Mouse (Mus musculus): ENCODE measurements around the gene Ppp1r12a. TPM values are rescaled to one million over a fixed set of nuclear protein-coding genes. Genes with fewer than 3 reads are reported as not detected.

Gene Ppp1r12a
- total RNA-seq (2014; fragmentation: Nextera tagmentation) (64.2 and 92.2 TPM in 2 replicates), total RNA-seq (2017) (131 and 151 TPM in 2 replicates)

DNA sequence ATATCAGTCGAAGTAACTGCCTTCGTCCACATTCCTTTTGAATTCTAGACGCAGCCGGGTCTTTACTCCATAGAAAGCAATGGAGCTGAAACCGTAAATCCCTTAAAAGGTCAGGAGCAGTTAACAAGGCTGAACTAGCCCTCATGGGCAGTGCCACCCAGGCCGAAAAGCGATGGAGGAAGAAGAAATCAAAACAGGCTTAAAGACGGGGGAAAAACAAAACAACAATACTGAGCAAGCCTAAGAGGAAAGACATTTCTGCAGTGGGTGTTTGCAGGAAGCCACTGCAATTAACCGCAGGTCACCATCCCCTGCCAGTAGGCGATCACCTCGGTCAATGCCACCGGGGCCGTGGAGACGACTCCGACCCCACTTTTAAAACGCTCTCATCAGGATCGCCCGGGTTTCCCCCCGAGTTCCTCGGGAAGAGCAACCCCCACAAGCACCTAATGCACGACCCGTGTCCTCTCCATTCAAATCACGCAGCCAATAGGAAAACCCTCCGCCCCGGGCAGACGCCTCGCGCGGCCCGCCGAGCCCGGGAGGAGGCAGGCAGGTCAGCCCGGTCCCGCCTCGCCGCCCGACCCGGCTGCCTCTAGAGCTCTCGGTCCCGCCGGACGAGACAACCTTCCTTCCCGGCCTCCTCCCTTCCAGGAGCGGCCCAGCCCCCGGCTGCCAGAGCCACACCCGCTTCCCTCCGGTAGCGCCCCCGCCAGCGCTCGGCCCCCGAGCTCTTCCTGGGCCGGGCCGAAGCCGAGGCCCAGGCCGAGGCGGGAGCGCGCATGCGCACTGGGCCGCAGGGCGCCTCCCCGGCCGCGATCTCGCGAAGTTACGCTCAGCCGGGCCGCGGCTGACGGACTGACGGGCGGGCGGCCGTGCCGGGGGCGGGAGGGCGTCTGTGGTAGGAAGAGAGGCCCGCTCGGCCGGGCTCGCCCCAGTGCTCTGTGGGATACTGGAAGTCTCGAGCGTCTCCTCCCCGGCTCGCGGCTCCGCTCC lies at the start of gene Ppp1r12a:
Gene Ppp1r12a (plus strand): TSS at position 933 of the 996 bp plus-strand sequence.
- peak; percentile 80 for ATAC-seq (replicated peaks; ENCODE audit: low FRiP score, low TSS enrichment, poor library complexity, severe bottlenecking)

- ATAC-seq (replicated peaks; ENCODE audit: low FRiP score, low TSS enrichment, poor library complexity, severe bottlenecking): peak; percentile 97
These were observed 48.4 kb upstream of the Ppp1r12a start for GRCm38 (mm10) chr10:108113361-108114237.

- ATAC-seq (replicated peaks; ENCODE audit: low FRiP score, low TSS enrichment, poor library complexity, severe bottlenecking): 0 out of 2 replicates have a peak, but pooled peaks have one; percentile 44
These were observed 43.5 kb upstream of the Ppp1r12a start for GRCm38 (mm10) chr10:108118200-108119163.

DNA sequence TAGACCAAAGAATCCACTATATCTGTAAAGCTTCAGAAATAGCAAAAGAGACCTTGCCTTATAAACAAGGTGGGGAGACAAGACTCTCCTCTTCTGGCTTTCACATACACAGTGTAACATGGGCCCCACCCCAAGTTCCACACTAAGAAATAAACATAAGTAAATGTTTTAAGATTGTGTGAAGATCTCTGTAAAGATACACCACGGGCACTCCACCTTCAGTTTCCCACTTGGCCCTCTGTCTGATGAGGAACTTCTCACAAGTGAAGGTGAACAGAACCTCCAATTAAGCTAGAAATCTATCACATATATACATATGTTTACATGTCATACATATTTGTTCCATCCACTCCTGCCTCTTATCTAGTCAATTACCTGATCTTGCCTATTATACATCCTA lies 42.6 kb upstream of the Ppp1r12a start:
- ATAC-seq (replicated peaks; ENCODE audit: low FRiP score, low TSS enrichment, poor library complexity, severe bottlenecking): no peak

DNA sequence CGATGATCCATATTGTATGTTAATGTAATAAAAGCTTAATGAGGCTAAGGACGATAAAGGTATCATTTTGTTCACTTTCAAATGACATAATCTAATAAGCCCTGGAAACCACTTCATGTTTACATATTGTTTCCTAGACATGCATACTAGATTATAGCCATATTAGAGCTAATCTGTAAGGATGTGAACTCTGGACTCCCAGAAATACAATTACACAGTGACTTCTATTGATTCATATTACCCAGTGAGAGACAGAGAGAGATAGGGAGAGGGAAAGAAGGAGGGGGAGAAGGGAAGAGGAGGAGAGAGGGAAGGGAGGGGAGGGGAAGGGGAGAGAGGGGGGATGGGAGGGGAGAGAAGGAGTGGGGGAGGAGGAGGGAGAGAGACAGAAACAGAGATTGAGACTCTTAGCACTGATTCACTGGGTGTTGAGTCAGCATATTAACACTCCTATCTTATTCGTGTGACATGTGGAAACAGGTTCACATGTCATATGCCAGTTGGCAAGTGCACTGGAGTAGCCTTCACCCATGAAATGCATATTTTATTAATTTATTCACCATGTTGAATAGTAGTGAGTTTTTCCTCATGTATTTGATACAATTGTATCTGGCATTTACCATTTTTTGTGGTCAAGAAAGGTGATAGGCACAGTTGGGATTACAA lies 36.9 kb upstream of the Ppp1r12a start:
- ATAC-seq (replicated peaks; ENCODE audit: low FRiP score, low TSS enrichment, poor library complexity, severe bottlenecking): no peak

- ATAC-seq (replicated peaks; ENCODE audit: low FRiP score, low TSS enrichment, poor library complexity, severe bottlenecking): no peak
These were observed 32.8 kb upstream of the Ppp1r12a start for GRCm38 (mm10) chr10:108129167-108129566.

DNA sequence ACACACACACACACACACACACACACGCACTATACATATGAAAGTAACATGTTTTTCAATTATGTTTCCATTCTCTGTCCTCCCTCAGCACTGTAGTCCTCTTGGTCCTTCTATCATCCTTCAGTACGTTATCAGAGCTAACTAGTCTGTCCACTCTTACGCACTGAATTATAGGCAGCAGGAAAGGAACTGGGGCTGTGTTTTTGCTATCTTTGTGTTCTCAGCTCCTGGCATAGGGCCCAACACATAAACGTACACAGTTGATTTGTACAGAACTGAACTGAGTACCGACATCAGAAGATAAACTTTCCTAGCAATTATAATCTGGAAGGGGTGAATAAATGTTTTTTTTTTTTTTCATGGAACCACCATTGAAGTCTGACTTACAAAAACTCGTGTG lies 30.1 kb upstream of the Ppp1r12a start:
- ATAC-seq (replicated peaks; ENCODE audit: low FRiP score, low TSS enrichment, poor library complexity, severe bottlenecking): peak; percentile 77

DNA sequence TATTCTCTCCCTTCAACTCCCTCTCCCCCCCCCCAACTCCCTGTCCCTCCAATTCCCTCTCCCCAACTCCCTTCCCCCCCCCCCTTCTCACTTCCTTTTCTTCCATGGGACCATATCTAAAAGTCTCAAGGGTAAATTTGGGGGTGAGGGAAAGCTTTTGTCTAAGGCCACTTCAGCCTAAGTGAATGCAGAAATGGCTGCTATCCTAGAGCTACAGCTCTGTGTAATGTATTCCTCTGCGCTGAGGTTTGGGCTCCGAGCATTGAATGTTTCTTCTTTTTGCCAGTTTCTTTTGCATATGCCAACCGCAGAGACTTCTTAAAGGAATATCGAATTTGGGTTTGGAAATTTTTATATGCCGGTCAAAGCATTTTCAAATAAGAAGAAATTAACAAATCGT lies 28.7 kb upstream of the Ppp1r12a start:
- ATAC-seq (replicated peaks; ENCODE audit: low FRiP score, low TSS enrichment, poor library complexity, severe bottlenecking): no peak

DNA sequence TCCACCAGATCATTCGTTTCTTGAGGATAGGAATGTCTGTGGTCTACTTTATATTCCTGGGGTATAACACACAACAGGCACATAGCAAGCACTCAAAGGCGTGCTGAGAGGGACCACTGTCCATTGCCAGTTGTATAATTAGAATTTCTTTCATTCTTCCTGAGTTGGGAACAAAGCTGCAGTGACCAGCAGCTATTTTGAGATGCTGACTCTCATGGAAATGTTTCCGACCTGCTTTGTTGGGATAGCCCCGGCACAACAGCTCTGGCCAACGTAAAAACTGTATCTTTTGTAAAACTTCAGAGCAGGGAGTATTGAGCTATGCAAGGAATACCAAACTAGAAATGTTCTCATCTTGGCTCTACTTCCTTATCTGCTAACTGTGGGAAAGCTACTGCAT lies 28.2 kb upstream of the Ppp1r12a start:
- ATAC-seq (replicated peaks; ENCODE audit: low FRiP score, low TSS enrichment, poor library complexity, severe bottlenecking): no peak

DNA sequence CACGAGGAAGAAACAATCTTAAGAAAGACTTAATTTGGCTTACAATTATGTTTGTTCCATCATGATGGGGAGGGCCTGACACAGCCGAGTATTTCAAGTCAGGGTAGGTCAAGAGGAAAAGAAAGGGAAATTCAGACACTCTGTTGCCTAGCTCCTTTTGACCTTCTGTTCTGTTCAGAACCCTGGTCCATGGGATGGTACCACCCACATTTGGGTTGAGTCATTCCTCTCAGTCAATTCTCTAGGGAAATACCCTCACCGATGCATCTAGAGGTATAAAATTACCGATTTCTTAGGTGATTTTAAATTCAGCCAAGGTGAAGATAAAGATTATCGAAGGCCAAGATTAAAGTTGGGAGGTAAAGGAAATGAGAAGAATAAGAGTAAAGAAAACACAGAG lies 23.6 kb upstream of the Ppp1r12a start:
- no peak for ATAC-seq (replicated peaks; ENCODE audit: low FRiP score, low TSS enrichment, poor library complexity, severe bottlenecking)

- no peak for ATAC-seq (replicated peaks; ENCODE audit: low FRiP score, low TSS enrichment, poor library complexity, severe bottlenecking)
These were observed 22.2 kb upstream of the Ppp1r12a start for GRCm38 (mm10) chr10:108139788-108140187.

GRCm38 (mm10) chr10:108140742-108141141 lies 21.3 kb upstream of the Ppp1r12a start:
- ATAC-seq (replicated peaks; ENCODE audit: low FRiP score, low TSS enrichment, poor library complexity, severe bottlenecking): no peak

DNA sequence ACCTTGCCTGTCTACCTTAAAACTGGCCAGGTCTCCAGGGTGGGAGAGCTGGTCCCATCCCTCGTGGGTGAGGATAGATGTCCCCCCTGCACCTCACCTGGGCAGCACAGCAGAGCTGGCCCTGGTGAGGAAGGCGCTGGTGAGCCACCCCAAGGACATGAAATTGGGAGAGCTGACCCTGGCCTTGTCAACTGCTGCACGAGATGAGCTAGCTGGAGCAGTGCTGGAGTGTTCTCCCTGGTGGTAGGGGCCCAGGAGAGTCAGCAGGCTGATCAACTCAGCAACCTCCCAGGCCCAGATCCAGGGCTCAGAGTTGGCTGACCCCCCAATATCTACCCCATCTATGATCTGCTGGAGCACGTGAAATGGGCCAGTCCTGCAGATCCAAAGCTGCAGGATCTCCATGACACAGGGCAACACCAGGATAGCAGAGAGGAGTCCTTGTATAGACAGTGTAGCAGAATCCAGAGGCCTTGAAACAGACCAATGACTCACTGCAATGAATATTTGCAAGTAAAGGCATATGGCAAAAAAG lies 17.9 kb upstream of the Ppp1r12a start:
- no peak for ATAC-seq (replicated peaks; ENCODE audit: low FRiP score, low TSS enrichment, poor library complexity, severe bottlenecking)

- no peak for ATAC-seq (replicated peaks; ENCODE audit: low FRiP score, low TSS enrichment, poor library complexity, severe bottlenecking)
These were observed 16.3 kb upstream of the Ppp1r12a start for GRCm38 (mm10) chr10:108145701-108146100.

DNA sequence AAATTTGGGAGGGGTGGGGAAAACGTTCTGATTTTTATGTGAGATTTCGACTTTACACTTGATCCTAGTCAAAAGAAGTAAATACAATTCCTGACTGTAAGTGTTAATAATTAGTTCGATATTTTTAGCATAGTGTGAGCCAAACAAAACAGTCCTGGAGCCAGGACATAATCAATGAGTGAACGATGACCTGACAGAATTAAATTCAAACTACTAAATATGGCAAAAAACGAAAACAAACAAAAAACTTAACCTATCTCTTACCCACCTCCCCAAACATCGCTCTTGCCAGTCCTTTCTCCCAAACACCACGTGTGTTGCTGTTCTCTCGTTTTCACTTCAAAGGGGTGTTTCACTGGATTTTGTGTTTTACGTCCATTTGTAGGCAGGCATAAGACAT lies 15.0 kb upstream of the Ppp1r12a start:
- no peak for ATAC-seq (replicated peaks; ENCODE audit: low FRiP score, low TSS enrichment, poor library complexity, severe bottlenecking)

DNA sequence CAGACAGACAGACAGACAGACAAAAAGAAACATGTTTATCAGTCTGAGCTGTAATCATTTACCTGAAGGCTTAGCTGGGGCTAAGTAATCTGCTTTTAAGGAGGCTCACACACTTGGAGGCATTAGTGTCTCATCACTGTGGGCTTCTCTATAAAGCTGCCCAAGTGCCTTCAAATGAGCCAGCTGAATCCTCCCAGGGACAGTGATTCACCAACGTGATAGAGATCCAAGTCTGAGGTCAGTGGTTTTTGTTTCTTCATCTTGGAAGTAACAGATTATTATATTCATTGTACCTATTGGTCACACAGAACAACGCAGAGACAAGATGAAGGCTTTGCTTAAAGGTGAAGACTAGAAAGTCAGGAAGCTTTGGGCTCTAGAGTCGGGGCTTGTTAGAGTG lies 8.7 kb upstream of the Ppp1r12a start:
- no peak for ATAC-seq (replicated peaks; ENCODE audit: low FRiP score, low TSS enrichment, poor library complexity, severe bottlenecking)

DNA sequence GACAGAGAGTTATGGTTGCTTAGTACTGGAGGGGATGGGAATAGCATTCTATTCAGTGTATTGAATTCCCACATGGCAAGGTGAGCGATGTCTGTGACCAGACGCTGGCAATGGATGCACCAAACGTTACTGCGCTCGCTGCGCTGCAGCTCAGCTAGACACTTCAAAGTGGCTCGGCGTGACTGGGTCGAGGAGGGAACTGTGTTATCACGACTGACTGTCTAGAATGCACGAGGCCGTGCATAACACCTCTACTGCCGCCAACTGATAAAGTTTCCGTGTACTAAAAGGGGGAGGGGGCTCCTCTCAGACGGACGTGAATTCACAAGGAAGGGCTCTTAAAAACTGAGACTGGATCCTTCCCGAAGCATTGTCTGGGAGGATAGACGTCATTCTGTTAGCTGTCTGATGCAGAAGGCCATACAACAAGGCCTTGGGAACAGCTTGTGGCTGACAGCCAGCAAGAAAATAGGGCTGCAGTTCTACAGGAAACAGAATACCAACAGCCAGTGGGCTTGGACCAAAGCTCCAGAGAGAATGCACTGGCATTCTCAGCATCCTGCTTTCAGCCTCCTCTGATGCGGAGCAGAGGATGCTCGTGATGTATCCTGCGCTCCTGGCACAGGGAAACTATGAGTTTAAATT lies 6.8 kb upstream of the Ppp1r12a start:
- 0 out of 2 replicates have a peak, but pooled peaks have one; percentile 8 for ATAC-seq (replicated peaks; ENCODE audit: low FRiP score, low TSS enrichment, poor library complexity, severe bottlenecking)

DNA sequence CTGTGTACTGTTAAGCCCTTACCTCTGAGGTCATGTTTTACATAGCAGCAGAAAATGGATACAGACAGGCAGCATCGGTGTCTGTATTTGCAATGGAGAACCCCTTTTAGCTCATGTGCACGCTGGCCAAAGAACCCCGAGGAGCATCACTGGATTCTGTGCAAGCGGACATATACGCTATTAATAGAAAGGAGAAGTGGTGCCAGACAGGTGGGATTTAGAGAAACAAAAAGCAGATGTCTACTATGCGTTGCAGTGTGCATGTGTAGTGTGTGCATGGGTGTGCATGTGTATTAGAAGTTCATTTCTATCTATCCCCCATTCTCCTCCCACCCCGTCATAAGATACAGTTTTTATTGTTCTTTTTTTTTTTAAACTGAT lies 6.3 kb upstream of the Ppp1r12a start:
- 0 out of 2 replicates have a peak, but pooled peaks have one; percentile 20 for ATAC-seq (replicated peaks; ENCODE audit: low FRiP score, low TSS enrichment, poor library complexity, severe bottlenecking)
